Mouse (Mus musculus): ENCODE results near the gene Ctf1. TPM values are rescaled to one million over a fixed set of nuclear protein-coding genes. Genes with fewer than 3 reads are reported as not detected.
"Not testable (repeated sequence)": the region's sequence is repeated elsewhere in the genome, so short reads cannot be mapped to it uniquely, and the experiment has no call there.

The Ctf1 gene
- polyA plus RNA-seq, 1 experiment from 2014 or later, result 3.4 TPM

DNA sequence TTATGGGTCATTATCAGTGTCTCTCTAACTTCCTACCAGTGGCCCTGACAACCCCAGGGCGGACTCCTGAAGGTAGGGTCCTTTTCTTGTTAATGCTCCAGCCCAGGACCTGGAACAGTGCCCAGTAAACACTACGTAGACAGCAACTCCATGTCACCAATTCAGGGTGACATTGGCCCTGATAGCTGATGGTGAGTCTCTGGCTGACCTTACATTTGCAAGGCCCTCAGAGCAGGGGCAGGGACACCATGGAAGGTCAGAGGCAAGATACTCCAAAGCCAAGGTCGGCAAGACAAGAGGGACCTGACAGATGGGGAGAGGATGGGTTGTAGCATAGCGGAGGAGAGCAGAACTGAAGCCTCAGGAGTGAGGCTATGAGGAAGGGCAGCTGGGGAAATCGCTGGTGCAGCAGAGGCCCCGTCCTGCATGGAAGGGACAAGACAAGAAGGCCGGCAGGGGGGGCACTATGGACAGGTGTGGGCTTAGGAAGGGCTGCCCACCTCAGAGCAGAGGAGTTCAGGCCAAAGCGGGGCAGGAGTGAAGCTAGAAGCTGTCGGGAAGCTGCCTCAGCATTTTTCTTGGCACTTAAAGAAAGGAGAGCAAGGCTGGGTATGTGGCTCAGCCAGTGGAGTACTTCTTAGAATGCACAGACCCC is 22.8 kb upstream of the Ctf1 start:
- Histone ChIP-seq H3K4me1 (ENCODE audit: control insufficient read depth, insufficient read depth, low read depth, low read length) (peaks cover 3% of the 10 kb centered on the region; the same call in 1 of the 2 replicates), H3K4me2 (ENCODE audit: low read length) (no peak overlapping the region), H3K27ac (ENCODE audit: low read depth, low read length) (no peak overlapping the region), H3K4me3 (ENCODE audit: low read length) (no peak overlapping the region), H3K27me3 (replicated peaks; ENCODE audit: control insufficient read depth, insufficient read depth, low read length) (no peaks in the 10 kb centered on the region), H3K36me3 (ENCODE audit: control insufficient read depth, insufficient read depth, low read length) (peaks cover 3% of the 10 kb centered on the region; the same call in 1 of the 2 replicates), H3K9me3 (ENCODE audit: control insufficient read depth, low read length) (no peaks in the 10 kb centered on the region), H3K9ac (ENCODE audit: low read depth, low read length) (no peak overlapping the region; the same call in 1 of the 2 replicates)
- ATAC-seq, result no peak
- WGBS, result 66% methylated on average over 9 of the region's 9 CpGs

DNA sequence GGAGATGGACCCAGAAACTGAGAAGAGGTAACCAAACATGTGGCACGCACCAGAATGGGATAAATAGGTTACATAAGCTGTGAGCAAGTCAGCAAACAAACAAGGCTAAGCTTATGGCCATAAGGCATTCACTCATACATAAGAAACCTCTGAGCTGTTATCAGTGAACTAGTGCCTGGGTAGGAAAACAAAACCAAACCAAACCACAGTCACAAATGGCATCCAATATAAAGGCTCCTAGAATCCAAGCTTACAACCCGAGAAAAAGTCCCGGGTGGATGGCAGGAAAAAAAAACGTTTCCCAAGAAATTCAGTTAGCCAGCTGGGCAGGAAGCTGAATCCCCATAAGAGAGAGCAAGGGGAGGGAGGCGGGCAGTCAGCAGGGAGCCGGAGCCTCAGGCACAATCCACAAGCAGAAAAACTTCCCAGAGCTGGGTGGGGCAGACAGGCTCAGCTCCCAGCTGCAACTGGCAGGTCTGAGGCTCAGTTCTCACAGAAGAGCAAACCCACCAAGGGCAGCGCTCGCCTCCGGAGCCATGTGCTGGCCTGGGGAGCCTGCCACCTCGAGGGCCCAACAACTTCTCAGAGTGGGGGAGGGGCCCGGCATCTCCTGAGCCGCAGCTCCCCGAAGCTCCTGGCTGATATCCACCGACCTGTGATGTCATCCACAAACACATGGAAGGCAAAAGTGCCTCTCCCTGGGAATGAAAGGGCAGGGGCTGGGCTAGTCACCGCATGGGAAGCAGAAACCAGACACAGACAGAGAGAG is 21.1 kb upstream of the Ctf1 start:
- Histone ChIP-seq H3K9me3 (ENCODE audit: control insufficient read depth, low read length) (no peaks in the 10 kb centered on the region), H3K27ac (ENCODE audit: low read depth, low read length) (peak overlapping the region; percentile 70), H3K9ac (ENCODE audit: low read depth, low read length) (peak overlapping the region; percentile 33), H3K4me3 (ENCODE audit: low read length) (peak overlapping the region; percentile 21), H3K36me3 (ENCODE audit: control insufficient read depth, insufficient read depth, low read length) (peaks cover 7% of the 10 kb centered on the region; the same call in 1 of the 2 replicates), H3K4me1 (ENCODE audit: control insufficient read depth, insufficient read depth, low read depth, low read length) (peaks cover 3% of the 10 kb centered on the region; the same call in 1 of the 2 replicates), H3K4me2 (ENCODE audit: low read length) (peak overlapping the region; percentile 43), H3K27me3 (replicated peaks; ENCODE audit: control insufficient read depth, insufficient read depth, low read length) (no peaks in the 10 kb centered on the region)
- ATAC-seq, result peak; percentile 83
- 5% methylated on average over 15 of the region's 15 CpGs for WGBS

GRCm38 (mm10) chr7:127693290-127693689 is 19.2 kb upstream of the Ctf1 start:
- Histone ChIP-seq H3K4me3 (ENCODE audit: low read length) (no peak overlapping the region), H3K36me3 (ENCODE audit: control insufficient read depth, insufficient read depth, low read length) (peaks cover 7% of the 10 kb centered on the region; the same call in 1 of the 2 replicates), H3K9ac (ENCODE audit: low read depth, low read length) (no peak overlapping the region), H3K9me3 (ENCODE audit: control insufficient read depth, low read length) (no peaks in the 10 kb centered on the region), H3K4me2 (ENCODE audit: low read length) (no peak overlapping the region), H3K27ac (ENCODE audit: low read depth, low read length) (no peak overlapping the region), H3K4me1 (ENCODE audit: control insufficient read depth, insufficient read depth, low read depth, low read length) (peaks cover 3% of the 10 kb centered on the region; the same call in 1 of the 2 replicates), H3K27me3 (replicated peaks; ENCODE audit: control insufficient read depth, insufficient read depth, low read length) (no peaks in the 10 kb centered on the region)
- ATAC-seq, result no peak
- WGBS, result 93% methylated on average over 8 of the region's 8 CpGs

- WGBS, result 87% methylated on average over 7 of the region's 7 CpGs
- not testable (repeated sequence) for H3K4me2 ChIP-seq (ENCODE audit: low read length); H3K27me3 ChIP-seq (replicated peaks; ENCODE audit: control insufficient read depth, insufficient read depth, low read length); H3K9me3 ChIP-seq (ENCODE audit: control insufficient read depth, low read length); H3K4me1 ChIP-seq (ENCODE audit: control insufficient read depth, insufficient read depth, low read depth, low read length); ATAC-seq; H3K27ac ChIP-seq (ENCODE audit: low read depth, low read length); H3K36me3 ChIP-seq (ENCODE audit: control insufficient read depth, insufficient read depth, low read length); H3K4me3 ChIP-seq (ENCODE audit: low read length); H3K9ac ChIP-seq (ENCODE audit: low read depth, low read length)
Observed at GRCm38 (mm10) chr7:127693730-127694129, 18.8 kb upstream of the Ctf1 start.

DNA sequence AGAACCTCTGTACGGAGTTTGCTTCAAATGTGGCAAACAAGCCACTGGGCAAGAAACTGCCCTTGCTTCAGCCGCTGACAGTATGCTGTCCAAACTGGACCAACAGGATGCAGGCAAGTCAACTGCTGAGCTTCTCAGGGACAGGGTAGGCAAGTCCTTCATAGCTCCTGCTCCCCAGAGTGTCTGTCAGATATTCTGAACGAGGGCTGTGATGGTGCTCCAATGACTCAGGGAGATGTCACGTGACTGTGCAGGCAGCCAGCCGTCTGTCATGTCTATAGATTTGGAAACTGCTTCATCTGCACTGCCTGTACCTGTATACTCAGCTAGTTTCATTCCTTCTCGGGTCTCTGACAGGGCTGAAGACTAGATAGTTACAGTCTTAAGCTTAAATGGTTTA is 13.6 kb upstream of the Ctf1 start:
- H3K4me2 ChIP-seq (ENCODE audit: low read length), result no peak overlapping the region
- H3K27ac ChIP-seq (ENCODE audit: low read depth, low read length), result no peak overlapping the region
- no peaks in the 10 kb centered on the region for H3K27me3 ChIP-seq (replicated peaks; ENCODE audit: control insufficient read depth, insufficient read depth, low read length)
- no peak overlapping the region for H3K9ac ChIP-seq (ENCODE audit: low read depth, low read length)
- H3K4me1 ChIP-seq (ENCODE audit: control insufficient read depth, insufficient read depth, low read depth, low read length), result no peaks in the 10 kb centered on the region
- ATAC-seq, result no peak
- WGBS, result 82% methylated on average over 6 of the region's 6 CpGs
- H3K4me3 ChIP-seq (ENCODE audit: low read length), result no peak overlapping the region
- H3K36me3 ChIP-seq (ENCODE audit: control insufficient read depth, insufficient read depth, low read length), result peaks cover 18% of the 10 kb centered on the region; the same call in 1 of the 2 replicates
- H3K9me3 ChIP-seq (ENCODE audit: control insufficient read depth, low read length), result no peaks in the 10 kb centered on the region

GRCm38 (mm10) chr7:127700712-127701331 is 11.7 kb upstream of the Ctf1 start:
- Histone ChIP-seq H3K27me3 (replicated peaks; ENCODE audit: control insufficient read depth, insufficient read depth, low read length) (no peaks in the 10 kb centered on the region), H3K9ac (ENCODE audit: low read depth, low read length) (no peak overlapping the region), H3K9me3 (ENCODE audit: control insufficient read depth, low read length) (no peaks in the 10 kb centered on the region), H3K4me2 (ENCODE audit: low read length) (no peak overlapping the region), H3K27ac (ENCODE audit: low read depth, low read length) (no peak overlapping the region), H3K4me1 (ENCODE audit: control insufficient read depth, insufficient read depth, low read depth, low read length) (no peaks in the 10 kb centered on the region), H3K4me3 (ENCODE audit: low read length) (no peak overlapping the region), H3K36me3 (ENCODE audit: control insufficient read depth, insufficient read depth, low read length) (peaks cover 18% of the 10 kb centered on the region; the same call in 1 of the 2 replicates)
- WGBS, result 89% methylated on average over 3 of the region's 3 CpGs
- no peak for ATAC-seq

- Histone ChIP-seq H3K36me3 (ENCODE audit: control insufficient read depth, insufficient read depth, low read length) (peaks cover 20% of the 10 kb centered on the region; the same call in 1 of the 2 replicates), H3K4me2 (ENCODE audit: low read length) (no peak overlapping the region), H3K9me3 (ENCODE audit: control insufficient read depth, low read length) (no peaks in the 10 kb centered on the region), H3K4me1 (ENCODE audit: control insufficient read depth, insufficient read depth, low read depth, low read length) (peaks cover 12% of the 10 kb centered on the region), H3K27me3 (replicated peaks; ENCODE audit: control insufficient read depth, insufficient read depth, low read length) (no peaks in the 10 kb centered on the region), H3K9ac (ENCODE audit: low read depth, low read length) (no peak overlapping the region), H3K4me3 (ENCODE audit: low read length) (no peak overlapping the region), H3K27ac (ENCODE audit: low read depth, low read length) (no peak overlapping the region)
- ATAC-seq, result no peak
- 95% methylated on average over 8 of the region's 8 CpGs for WGBS
Observed at GRCm38 (mm10) chr7:127703561-127704178, 8.9 kb upstream of the Ctf1 start.

- H3K36me3 ChIP-seq (ENCODE audit: control insufficient read depth, insufficient read depth, low read length), result peaks cover 16% of the 10 kb centered on the region; the same call in 1 of the 2 replicates
Observed at GRCm38 (mm10) chr7:127704598-127704997, 7.9 kb upstream of the Ctf1 start.

More at GRCm38 (mm10) chr7:127704598-127704997, 7.9 kb upstream of the Ctf1 start:
- no peak overlapping the region for H3K4me3 ChIP-seq (ENCODE audit: low read length)
- H3K9me3 ChIP-seq (ENCODE audit: control insufficient read depth, low read length), result no peaks in the 10 kb centered on the region
- H3K9ac ChIP-seq (ENCODE audit: low read depth, low read length), result no peak overlapping the region
- peaks cover 18% of the 10 kb centered on the region for H3K4me1 ChIP-seq (ENCODE audit: control insufficient read depth, insufficient read depth, low read depth, low read length)
- WGBS, result 82% methylated on average over 6 of the region's 6 CpGs
- no peak for ATAC-seq
- H3K27ac ChIP-seq (ENCODE audit: low read depth, low read length), result no peak overlapping the region
- no peaks in the 10 kb centered on the region for H3K27me3 ChIP-seq (replicated peaks; ENCODE audit: control insufficient read depth, insufficient read depth, low read length)
- H3K4me2 ChIP-seq (ENCODE audit: low read length), result no peak overlapping the region
